Mouse (Mus musculus): ENCODE results near the gene Sertad2.

DNA sequence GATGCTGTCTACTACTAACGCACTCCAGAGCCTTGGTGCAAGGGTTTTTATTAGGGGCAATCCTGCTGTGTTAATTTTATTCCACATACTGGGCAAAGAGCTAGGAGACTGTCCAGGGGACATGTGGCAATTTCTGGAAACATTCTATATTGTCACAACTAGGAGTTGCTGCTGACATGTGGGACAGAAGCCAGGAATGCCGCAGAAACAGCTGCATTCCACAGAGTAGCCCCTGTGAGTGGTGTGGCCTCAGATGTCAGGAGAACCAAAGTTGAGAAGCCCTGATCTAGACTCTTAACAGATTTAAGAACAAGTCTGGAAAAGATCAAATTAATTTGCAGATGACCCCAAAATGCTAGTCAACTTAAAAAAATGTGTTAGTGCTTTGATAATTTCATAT, 46.3 kb downstream of the Sertad2 start:
- no peak for TF ChIP-seq GATA1 (IDR thresholded peaks at IDR 0.05; ENCODE audit: low read length)
- TF ChIP-seq TAL1 (IDR thresholded peaks at IDR 0.05; ENCODE audit: low read length) = no peak
